Mouse (Mus musculus) embryo, embryonic 10.5 days (tissue): ENCODE measurements at regions not wholly inside any gene's neighbourhood (a gene's known extent, or its start where the extent isn't known, plus 50 kb on each side); places are given as distances from the start of the nearest gene placed in this dataset.

Experiments
- DNase-seq: peaks from one replicate; pipeline ENCODE4 v3.0.0-alpha.2; 2015; ENCODE audit warnings: low spot score

DNA sequence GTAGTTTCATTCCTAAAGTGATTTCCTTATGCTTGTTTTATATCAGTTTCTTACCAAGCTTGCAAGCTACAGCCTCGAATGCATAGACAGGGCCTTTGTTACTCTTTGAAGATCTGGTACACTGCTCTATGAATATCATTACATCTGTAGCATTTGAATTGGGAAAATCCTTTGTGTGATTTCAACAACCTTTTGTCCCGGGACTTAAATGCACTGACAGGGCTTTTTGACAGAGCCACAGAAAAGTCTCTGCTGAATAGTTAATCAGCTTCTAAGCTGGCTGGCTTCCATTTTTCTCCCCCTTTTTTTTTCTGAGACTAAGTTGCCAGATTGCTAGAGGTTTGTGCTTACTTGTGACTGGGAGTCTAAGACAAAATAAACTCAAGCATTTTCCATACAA lies 80.2 kb downstream of the Ednrb start:
- DNase-seq: peak; percentile 67

- DNase-seq: no peak
Observed at GRCm38 (mm10) chr14:103763216-103764031, 80.8 kb downstream of the Ednrb start.

GRCm38 (mm10) chr14:103759443-103759842 lies 84.8 kb downstream of the Ednrb start:
- no peak for DNase-seq
